Mouse (Mus musculus): Measurements from ENCODE around the gene E330014E10Rik. TPM values are rescaled to one million over a fixed set of nuclear protein-coding genes. Genes with fewer than 3 reads are reported as not detected.

E330014E10Rik gene
- under 1 TPM in 1 of 2 experiments, not detected in 1; 0.08 TPM for polyA plus RNA-seq (2017; shearing (Covaris generic))

GRCm38 (mm10) chr5:95775690-95776089 is at the start of gene E330014E10Rik:
Gene E330014E10Rik, plus strand, starts transcription at chr5:95775990.

GRCm38 (mm10) chr5:95736073-95736472 is 39.7 kb upstream of the E330014E10Rik start, which contains the start of gene Gm7978:
Gene Gm7978, minus strand, starts transcription at chr5:95736173.

DNA sequence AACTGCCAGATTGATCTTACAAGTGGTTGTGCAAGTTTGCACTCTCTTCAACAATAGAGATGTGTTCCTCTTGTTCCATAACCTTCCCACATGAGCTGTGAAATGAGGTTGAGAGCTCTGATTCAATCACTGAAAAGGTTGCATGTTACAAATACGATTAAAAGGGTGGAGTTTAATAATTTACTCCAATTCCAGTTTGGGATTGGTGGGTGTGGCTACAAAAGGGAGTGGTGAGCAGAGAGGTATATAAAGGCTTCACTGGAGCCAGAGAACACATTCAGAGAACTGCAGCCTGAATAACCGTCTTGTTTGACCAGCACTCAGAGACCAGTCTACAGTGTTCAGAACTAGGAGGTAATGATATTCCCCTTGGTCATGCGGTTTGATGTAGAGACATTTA is 34.1 kb upstream of the E330014E10Rik start, which contains the start of gene Gm7982:
Gm7982 (plus strand) TSS at position 301 of the 400 bp plus-strand sequence.

Other genes with a start within 250 kb of the E330014E10Rik start
- not detected for gene Gm7971, start 181.1 kb upstream of the E330014E10Rik start, polyA plus RNA-seq (2017; shearing (Covaris generic))
- not detected for gene Gm7978, start 39.8 kb upstream of the E330014E10Rik start, polyA plus RNA-seq (2017; shearing (Covaris generic))
- 1 to 10 TPM in 1 of 2 experiments, not detected in 1; 3.3 TPM for gene Gm7982, start 34.0 kb upstream of the E330014E10Rik start, polyA plus RNA-seq (2017; shearing (Covaris generic))
- 1 to 10 TPM; 1.4 to 2.5 TPM for gene Cxcl13, start 181.0 kb downstream of the E330014E10Rik start, polyA plus RNA-seq (2017; shearing (Covaris generic))